Mouse (Mus musculus) ES-Bruce4 (cell line): ENCODE data around the gene Raver2.

Source experiments
- CTCF ChIP-seq: IDR thresholded peaks from one replicate; pipeline ENCODE4 v1.8.1; 2011; ENCODE audit warnings: low read depth, low read length
- EP300 ChIP-seq: IDR thresholded peaks from 2 replicates; pipeline ENCODE4 v1.6.1; 2011; ENCODE audit warnings: low read depth, low read length; ENCODE audit not compliant: insufficient read depth
- POLR2A ChIP-seq: IDR thresholded peaks from one replicate; pipeline ENCODE4 v1.8.1; 2011; ENCODE audit warnings: low read length; ENCODE audit not compliant: insufficient read depth

- TF ChIP-seq POLR2A (no peak), CTCF (no peak), EP300 (no peak)
Measured at GRCm38 (mm10) chr4:101159191-101159764, 90.5 kb downstream of the Raver2 start.
